Mouse (Mus musculus): ENCODE results near the gene Rtn4rl1. TPM values are rescaled to one million over a fixed set of nuclear protein-coding genes. Genes with fewer than 3 reads are reported as not detected.

Gene Rtn4rl1
- polyA plus RNA-seq, 1 experiment from 2014 or later = 2.1 TPM

DNA sequence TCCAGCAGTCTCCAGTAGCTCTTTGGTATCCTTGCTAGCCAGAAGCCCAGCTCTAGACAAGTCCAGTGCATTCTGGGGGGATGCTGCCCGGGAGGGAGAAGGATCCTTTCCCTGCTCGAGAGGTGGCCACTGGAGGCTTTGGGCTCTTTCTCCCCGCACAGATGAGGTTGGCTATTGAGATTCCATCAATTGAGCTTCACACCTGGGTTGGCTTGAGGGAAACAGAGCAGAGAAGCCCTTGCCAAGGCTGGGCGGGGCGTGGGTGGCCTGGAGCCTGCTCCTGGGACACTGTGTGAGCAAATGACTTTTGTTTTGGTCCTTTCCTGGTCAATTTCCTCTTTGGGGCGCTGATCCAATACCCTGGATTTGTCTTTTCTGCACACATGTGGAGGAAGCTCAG lies 2.5 kb downstream of the Rtn4rl1 start:
- ATAC-seq (ENCODE audit: low FRiP score, low TSS enrichment) (no peak), DNase-seq (ENCODE audit: low spot score) (no peak)
- no peaks in the 10 kb centered on the region for H3K36me3 ChIP-seq (ENCODE audit: control insufficient read depth, insufficient read depth, low read length)
- H3K4me1 ChIP-seq (replicated peaks; ENCODE audit: control insufficient read depth, insufficient read depth) = 0 out of 2 replicates have a peak, but pooled peaks cover 6% of the 10 kb centered on the region
- peaks cover 7% of the 10 kb centered on the region; the same call in 1 of the 2 replicates for H3K27me3 ChIP-seq (ENCODE audit: control insufficient read depth, insufficient read depth, low read length)
- no peaks in the 10 kb centered on the region for H3K9me3 ChIP-seq (ENCODE audit: control insufficient read depth, low read length)
- no peak overlapping the region for H3K4me3 ChIP-seq (ENCODE audit: low read depth, low read length)
- H3K9ac ChIP-seq (ENCODE audit: low read length) = no peak overlapping the region
- H3K27ac ChIP-seq (replicated peaks) = no peak overlapping the region
- H3K4me2 ChIP-seq (replicated peaks; ENCODE audit: low read depth) = no peak overlapping the region
- 79% methylated on average over 6 of the region's 6 CpGs for WGBS
- TF ChIP-seq CTCF (IDR thresholded peaks at IDR 0.05; ENCODE audit: low read depth) (no peak), EP300 (optimal IDR thresholded peaks at IDR 0.05) (no peak)

DNA sequence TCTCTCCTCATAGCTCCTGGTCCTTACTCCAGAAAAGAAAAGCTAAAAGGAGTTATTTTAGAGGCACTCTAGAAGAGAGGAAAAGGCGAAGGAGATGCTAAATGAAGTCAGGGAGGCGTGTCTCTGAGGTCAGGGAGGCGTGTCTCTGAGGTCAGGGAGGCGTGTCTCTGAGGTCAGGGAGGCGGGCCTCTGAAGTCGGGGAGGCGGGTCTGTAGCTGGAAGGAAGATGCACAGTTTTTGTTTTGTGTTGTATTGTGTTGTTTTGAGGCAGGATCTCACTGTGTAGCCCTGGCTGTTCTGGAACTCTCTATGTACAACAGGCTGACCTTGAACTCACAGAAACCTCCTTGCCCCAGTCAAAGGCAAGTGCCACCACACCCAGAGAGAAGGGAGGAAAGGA lies 4.4 kb downstream of the Rtn4rl1 start:
- H3K9ac ChIP-seq (ENCODE audit: low read length) = no peak overlapping the region
- TF ChIP-seq EP300 (optimal IDR thresholded peaks at IDR 0.05) (no peak), CTCF (IDR thresholded peaks at IDR 0.05; ENCODE audit: low read depth) (no peak)
- peaks cover 7% of the 10 kb centered on the region; the same call in 1 of the 2 replicates for H3K27me3 ChIP-seq (ENCODE audit: control insufficient read depth, insufficient read depth, low read length)
- ATAC-seq (ENCODE audit: low FRiP score, low TSS enrichment) = no peak
- H3K36me3 ChIP-seq (ENCODE audit: control insufficient read depth, insufficient read depth, low read length) = no peaks in the 10 kb centered on the region
- no peaks in the 10 kb centered on the region for H3K9me3 ChIP-seq (ENCODE audit: control insufficient read depth, low read length)
- DNase-seq (ENCODE audit: low spot score) = no peak
- H3K4me2 ChIP-seq (replicated peaks; ENCODE audit: low read depth) = no peak overlapping the region
- no peak overlapping the region for H3K4me3 ChIP-seq (ENCODE audit: low read depth, low read length)
- H3K4me1 ChIP-seq (replicated peaks; ENCODE audit: control insufficient read depth, insufficient read depth) = 0 out of 2 replicates have a peak, but pooled peaks cover 6% of the 10 kb centered on the region
- 46% methylated on average over 7 of the region's 7 CpGs for WGBS
- H3K27ac ChIP-seq (replicated peaks) = no peak overlapping the region

DNA sequence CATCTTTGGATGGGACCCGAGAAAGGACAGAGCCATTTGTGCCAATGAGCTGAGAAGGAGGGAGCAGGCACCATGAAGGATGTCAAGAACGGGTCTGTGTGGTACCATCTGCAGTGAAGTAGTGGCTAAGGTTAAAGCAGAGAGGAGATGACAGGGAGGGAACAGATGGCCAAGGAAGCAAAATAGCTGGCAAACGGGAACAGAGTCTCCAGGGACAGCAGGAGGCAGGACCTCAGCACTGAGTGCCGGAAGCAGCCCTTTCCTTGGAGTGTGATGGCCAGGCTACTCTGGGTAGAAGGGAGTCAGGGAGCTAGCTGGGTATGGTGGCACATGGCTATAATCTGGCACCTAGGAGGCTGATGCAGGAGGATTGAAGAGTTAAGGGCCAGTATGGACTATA lies 5.2 kb downstream of the Rtn4rl1 start:
- no peak overlapping the region for H3K4me2 ChIP-seq (replicated peaks; ENCODE audit: low read depth)
- no peak for TF ChIP-seq CTCF (IDR thresholded peaks at IDR 0.05; ENCODE audit: low read depth)
- no peak for TF ChIP-seq EP300 (optimal IDR thresholded peaks at IDR 0.05)
- no peaks in the 10 kb centered on the region for H3K36me3 ChIP-seq (ENCODE audit: control insufficient read depth, insufficient read depth, low read length)
- DNase-seq (ENCODE audit: low spot score) = no peak
- ATAC-seq (ENCODE audit: low FRiP score, low TSS enrichment) = no peak
- H3K9me3 ChIP-seq (ENCODE audit: control insufficient read depth, low read length) = no peaks in the 10 kb centered on the region
- peaks cover 7% of the 10 kb centered on the region; the same call in 1 of the 2 replicates for H3K27me3 ChIP-seq (ENCODE audit: control insufficient read depth, insufficient read depth, low read length)
- WGBS = 76% methylated on average over 4 of the region's 4 CpGs
- H3K4me1 ChIP-seq (replicated peaks; ENCODE audit: control insufficient read depth, insufficient read depth) = 0 out of 2 replicates have a peak, but pooled peaks cover 3% of the 10 kb centered on the region
- no peak overlapping the region for H3K4me3 ChIP-seq (ENCODE audit: low read depth, low read length)
- no peak overlapping the region for H3K9ac ChIP-seq (ENCODE audit: low read length)
- H3K27ac ChIP-seq (replicated peaks) = no peak overlapping the region

DNA sequence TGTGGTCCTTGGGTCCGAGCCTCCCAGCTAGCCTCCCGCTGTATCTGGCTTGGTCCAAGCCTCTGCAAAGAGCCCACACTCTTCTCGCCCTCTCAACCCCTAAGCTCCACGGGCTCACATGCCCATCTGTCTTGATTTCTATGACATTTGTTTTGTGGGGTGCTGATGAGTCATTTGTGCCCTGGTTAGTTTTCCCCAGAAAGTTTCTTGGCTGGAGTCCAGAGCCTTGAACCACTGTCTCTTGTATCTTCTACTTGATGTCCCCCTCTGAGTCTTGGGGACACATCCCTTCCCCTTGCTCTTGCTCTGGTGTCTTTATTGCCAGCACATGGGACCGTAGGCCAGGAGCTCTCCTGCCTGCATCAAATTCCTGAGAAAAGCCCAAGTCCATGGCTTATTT lies 6.4 kb downstream of the Rtn4rl1 start:
- no peak for TF ChIP-seq EP300 (optimal IDR thresholded peaks at IDR 0.05)
- TF ChIP-seq CTCF (IDR thresholded peaks at IDR 0.05; ENCODE audit: low read depth) = no peak
- Histone ChIP-seq H3K27ac (replicated peaks) (no peak overlapping the region), H3K9ac (ENCODE audit: low read length) (no peak overlapping the region), H3K4me1 (replicated peaks; ENCODE audit: control insufficient read depth, insufficient read depth) (0 out of 2 replicates have a peak, but pooled peaks cover 3% of the 10 kb centered on the region), H3K27me3 (ENCODE audit: control insufficient read depth, insufficient read depth, low read length) (no peaks in the 10 kb centered on the region), H3K36me3 (ENCODE audit: control insufficient read depth, insufficient read depth, low read length) (no peaks in the 10 kb centered on the region), H3K4me2 (replicated peaks; ENCODE audit: low read depth) (no peak overlapping the region), H3K4me3 (ENCODE audit: low read depth, low read length) (no peak overlapping the region), H3K9me3 (ENCODE audit: control insufficient read depth, low read length) (no peaks in the 10 kb centered on the region)
- DNase-seq (ENCODE audit: low spot score) (no peak), ATAC-seq (ENCODE audit: low FRiP score, low TSS enrichment) (no peak)
- 44% methylated on average over 5 of the region's 5 CpGs for WGBS

DNA sequence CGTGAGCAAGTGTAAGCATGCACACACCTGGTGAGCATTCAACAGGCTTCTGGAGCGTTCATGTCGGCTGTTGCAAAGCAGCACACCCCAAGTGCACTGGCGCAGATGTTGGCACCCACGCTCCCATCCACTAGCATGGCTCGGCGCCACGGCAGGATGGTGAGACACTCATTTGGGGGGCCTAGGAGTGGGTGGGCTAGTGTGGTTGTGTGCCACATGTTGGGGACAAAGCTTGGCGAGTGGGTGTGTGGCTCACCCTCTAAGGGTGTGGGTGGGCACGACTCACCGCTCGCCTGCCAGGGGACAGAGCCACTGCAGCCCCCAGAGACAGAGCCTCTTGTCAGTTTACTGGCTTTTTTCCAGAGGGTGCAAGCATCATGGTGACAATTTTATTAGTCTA lies 7.4 kb downstream of the Rtn4rl1 start:
- WGBS = 82% methylated on average over 12 of the region's 12 CpGs
- Histone ChIP-seq H3K4me1 (replicated peaks; ENCODE audit: control insufficient read depth, insufficient read depth) (no peaks in the 10 kb centered on the region), H3K9ac (ENCODE audit: low read length) (no peak overlapping the region), H3K4me3 (ENCODE audit: low read depth, low read length) (no peak overlapping the region), H3K27me3 (ENCODE audit: control insufficient read depth, insufficient read depth, low read length) (no peaks in the 10 kb centered on the region), H3K9me3 (ENCODE audit: control insufficient read depth, low read length) (no peaks in the 10 kb centered on the region), H3K27ac (replicated peaks) (no peak overlapping the region), H3K36me3 (ENCODE audit: control insufficient read depth, insufficient read depth, low read length) (no peaks in the 10 kb centered on the region), H3K4me2 (replicated peaks; ENCODE audit: low read depth) (no peak overlapping the region)
- no peak for ATAC-seq (ENCODE audit: low FRiP score, low TSS enrichment)
- DNase-seq (ENCODE audit: low spot score) = no peak
- TF ChIP-seq CTCF (IDR thresholded peaks at IDR 0.05; ENCODE audit: low read depth) = no peak

DNA sequence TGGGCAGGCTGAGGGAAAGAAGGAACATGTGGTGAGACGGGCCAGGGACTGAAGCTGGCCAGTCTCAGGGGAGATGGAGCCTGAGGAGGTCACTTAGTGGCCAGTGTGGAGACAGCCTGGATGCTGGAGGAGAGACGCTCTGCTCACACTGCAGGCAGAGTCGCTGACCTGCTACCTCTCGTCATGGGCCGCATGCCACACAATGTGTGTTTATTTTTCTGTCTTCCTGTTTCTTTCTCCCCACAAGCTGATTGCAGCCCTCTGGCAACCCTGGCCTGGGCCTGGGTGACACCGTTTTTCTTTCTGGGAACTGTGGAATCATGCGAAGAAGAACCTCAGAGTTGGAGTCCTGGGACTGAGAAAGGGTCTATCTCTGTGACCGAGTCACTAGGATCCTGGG lies 8.1 kb downstream of the Rtn4rl1 start:
- DNase-seq (ENCODE audit: low spot score) = no peak
- no peak for ATAC-seq (ENCODE audit: low FRiP score, low TSS enrichment)
- Histone ChIP-seq H3K4me1 (replicated peaks; ENCODE audit: control insufficient read depth, insufficient read depth) (no peaks in the 10 kb centered on the region), H3K4me2 (replicated peaks; ENCODE audit: low read depth) (no peak overlapping the region), H3K4me3 (ENCODE audit: low read depth, low read length) (no peak overlapping the region), H3K36me3 (ENCODE audit: control insufficient read depth, insufficient read depth, low read length) (no peaks in the 10 kb centered on the region), H3K9ac (ENCODE audit: low read length) (no peak overlapping the region), H3K27ac (replicated peaks) (no peak overlapping the region), H3K27me3 (ENCODE audit: control insufficient read depth, insufficient read depth, low read length) (no peaks in the 10 kb centered on the region), H3K9me3 (ENCODE audit: control insufficient read depth, low read length) (no peaks in the 10 kb centered on the region)
- TF ChIP-seq EP300 (optimal IDR thresholded peaks at IDR 0.05) (no peak), CTCF (IDR thresholded peaks at IDR 0.05; ENCODE audit: low read depth) (no peak)
- 50% methylated on average over 8 of the region's 8 CpGs for WGBS

All from stomach, postnatal 0 days (tissue).